Mouse (Mus musculus): ENCODE data around the gene Phrf1. TPM values are rescaled to one million over a fixed set of nuclear protein-coding genes. Genes with fewer than 3 reads are reported as not detected.
"Not testable (repeated sequence)": the region's sequence is repeated elsewhere in the genome, so short reads cannot be mapped to it uniquely, and the experiment has no call there.

The Phrf1 gene
- total RNA-seq, 4 experiments from 2014 or later = 26.2 to 38.2 (median 31.9) TPM

DNA sequence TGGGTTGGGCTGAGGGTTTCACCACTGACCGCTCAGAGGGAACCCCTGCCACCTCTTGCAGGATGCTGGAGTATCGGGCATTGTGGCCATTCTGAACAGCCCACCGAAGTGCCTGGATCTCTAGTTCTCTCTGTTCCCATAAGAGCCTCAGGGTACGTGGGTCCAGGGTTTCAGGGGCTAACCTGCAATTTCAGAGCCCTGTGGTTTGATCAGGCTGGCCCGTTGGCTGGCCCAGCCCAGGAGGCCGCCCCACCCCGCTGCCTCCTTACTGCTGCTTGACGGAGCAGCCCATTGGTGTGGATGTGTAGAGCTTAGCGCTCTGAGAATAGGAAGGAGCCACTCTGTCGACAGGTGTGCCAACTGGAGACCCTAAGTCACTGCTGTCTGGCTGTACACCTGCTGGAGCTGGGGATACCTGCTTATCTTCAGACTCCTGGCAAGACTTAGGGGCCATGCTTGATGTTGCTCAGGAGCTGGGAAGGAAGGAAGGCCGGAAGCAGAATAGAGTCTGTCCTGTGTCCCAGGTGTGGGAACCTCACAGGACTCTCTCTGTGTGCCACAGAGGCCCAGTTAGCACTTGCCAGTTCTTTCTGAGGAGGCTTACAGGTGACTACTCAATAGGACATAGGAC is 14.9 kb upstream of the Phrf1 start, which contains the start of gene Lmntd2:
Lmntd2 (minus strand) TSS at position 476 of the 631 bp plus-strand sequence.
- no peak for DNase-seq (ENCODE audit: low spot score)

DNA sequence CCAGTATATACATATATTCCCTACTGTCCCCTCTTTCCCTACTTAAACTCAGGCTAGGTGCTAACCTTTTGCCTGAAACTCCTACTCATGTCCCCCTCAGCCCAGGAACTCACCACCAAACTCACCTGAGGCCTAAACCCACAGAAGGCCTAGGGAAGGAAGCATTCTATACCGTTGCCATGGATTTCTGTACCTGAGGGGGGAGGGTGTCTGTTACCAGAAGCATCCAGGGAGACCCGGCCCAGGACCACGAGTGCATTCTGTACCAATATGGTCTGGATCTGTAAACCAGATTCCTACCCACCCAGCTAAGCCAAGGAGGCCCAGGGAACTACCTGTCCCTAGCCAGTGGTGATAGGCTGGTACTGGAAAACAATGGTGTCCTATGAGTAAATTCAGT is 14.3 kb upstream of the Phrf1 start:
- no peak for DNase-seq (ENCODE audit: low spot score)

- DNase-seq (ENCODE audit: low spot score) = peak; percentile 70
These were observed 13.3 kb upstream of the Phrf1 start, which contains the start of gene Rassf7 for GRCm38 (mm10) chr7:141215101-141215879. Rassf7 (plus strand) TSS chr7:141215860.

- DNase-seq (ENCODE audit: low spot score) = no peak
These were observed 12.5 kb upstream of the Phrf1 start for GRCm38 (mm10) chr7:141215880-141216733.

- no peak for DNase-seq (ENCODE audit: low spot score)
These were observed 11.7 kb upstream of the Phrf1 start for GRCm38 (mm10) chr7:141216894-141217293.

- DNase-seq (ENCODE audit: low spot score) = no peak
These were observed 11.1 kb upstream of the Phrf1 start for GRCm38 (mm10) chr7:141217343-141218013.

- no peak for DNase-seq (ENCODE audit: low spot score)
These were observed 10.4 kb upstream of the Phrf1 start for GRCm38 (mm10) chr7:141218141-141218540.

GRCm38 (mm10) chr7:141218557-141219133 is 9.9 kb upstream of the Phrf1 start:
- DNase-seq (ENCODE audit: low spot score) = no peak

GRCm38 (mm10) chr7:141219558-141220099 is 9.0 kb upstream of the Phrf1 start:
- DNase-seq (ENCODE audit: low spot score) = no peak

DNA sequence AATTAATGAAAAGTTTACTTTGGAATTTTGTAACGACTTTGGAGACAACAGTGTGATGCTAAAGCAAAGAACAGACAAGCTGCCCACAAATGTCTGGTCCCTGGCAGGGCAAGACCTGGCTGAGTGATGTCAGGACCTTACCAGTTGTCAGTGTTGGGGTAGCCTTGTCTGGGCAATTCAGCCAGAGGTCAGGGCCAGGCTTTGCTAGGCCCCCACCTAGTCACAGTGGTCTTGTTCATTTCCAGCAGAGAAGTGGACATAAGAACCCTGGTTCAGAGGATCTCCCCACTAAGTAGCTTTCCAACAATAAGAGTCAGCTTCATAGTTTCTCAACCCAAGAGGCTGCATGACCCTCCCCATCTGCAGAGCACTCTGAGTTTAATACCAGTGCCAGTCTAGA is 8.2 kb upstream of the Phrf1 start:
- DNase-seq (ENCODE audit: low spot score) = no peak

GRCm38 (mm10) chr7:141221249-141222125 is 7.1 kb upstream of the Phrf1 start:
- peak; percentile 93 for DNase-seq (ENCODE audit: low spot score)

GRCm38 (mm10) chr7:141222126-141222467 is 6.5 kb upstream of the Phrf1 start:
- no peak for DNase-seq (ENCODE audit: low spot score)

- DNase-seq (ENCODE audit: low spot score) = no peak
These were observed 5.8 kb upstream of the Phrf1 start for GRCm38 (mm10) chr7:141222696-141223215.

DNA sequence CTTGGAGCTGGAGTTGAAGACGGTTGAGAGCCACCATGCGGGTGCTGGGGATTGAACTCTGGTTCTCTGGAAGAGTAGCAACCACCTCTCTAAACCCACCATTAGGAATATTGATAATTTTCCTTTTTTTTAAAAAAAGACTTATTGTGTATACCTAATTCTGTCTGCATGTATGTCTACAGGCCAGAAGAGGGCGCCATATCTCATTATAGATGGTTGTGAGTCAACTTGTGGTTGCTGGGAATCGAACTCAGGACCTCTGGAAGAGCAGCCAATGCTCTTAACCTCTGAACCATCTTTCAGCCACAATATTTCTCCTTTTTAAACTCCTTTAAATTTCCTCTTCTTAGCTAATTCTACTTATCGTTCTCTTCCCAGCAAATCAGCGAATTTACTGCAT is 2.0 kb upstream of the Phrf1 start:
- no peak for DNase-seq (ENCODE audit: low spot score)

DNA sequence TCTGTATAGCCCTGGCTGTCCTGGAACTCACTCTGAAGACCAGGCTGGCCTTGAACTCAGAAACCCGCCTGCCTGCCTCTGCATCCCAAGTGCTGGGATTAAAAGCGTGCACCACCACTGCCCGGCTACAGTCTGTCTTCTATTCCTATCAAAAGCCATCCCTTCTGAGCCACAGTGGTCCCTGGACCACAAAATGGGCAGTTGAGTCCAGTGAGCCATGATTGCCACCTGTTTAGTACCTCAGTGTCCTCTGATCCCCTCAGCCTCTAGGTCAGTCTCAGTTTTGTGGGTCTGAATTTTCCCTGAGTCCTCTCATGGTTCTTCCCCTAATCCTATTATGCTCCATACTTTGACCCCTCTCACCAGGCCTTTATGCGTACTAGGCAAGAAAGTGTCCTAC is 788 bp upstream of the Phrf1 start:
- DNase-seq (ENCODE audit: low spot score) = no peak

DNA sequence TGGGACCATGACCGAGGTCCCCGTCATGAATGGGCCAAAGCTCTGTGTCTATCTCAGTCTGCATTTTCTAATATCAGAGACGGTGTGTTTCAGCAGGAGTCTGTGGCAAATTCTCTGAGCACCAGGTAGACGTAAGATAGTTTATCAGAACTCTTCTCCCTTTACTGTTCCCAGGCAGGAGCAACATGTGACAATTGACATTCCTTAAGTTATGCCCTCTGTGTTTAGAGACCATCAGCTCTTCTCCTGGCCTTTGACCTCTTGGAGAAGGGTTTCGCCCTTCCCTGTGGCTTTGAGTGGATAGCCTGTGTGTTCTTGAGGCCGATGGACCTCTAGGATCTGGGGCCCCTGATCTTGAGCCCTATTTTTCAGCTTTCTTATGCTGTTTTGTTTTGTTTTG is 1.1 kb downstream of the Phrf1 start:
- no peak for DNase-seq (ENCODE audit: low spot score)

GRCm38 (mm10) chr7:141230570-141230969 is 2.0 kb downstream of the Phrf1 start:
- DNase-seq (ENCODE audit: low spot score) = no peak

DNA sequence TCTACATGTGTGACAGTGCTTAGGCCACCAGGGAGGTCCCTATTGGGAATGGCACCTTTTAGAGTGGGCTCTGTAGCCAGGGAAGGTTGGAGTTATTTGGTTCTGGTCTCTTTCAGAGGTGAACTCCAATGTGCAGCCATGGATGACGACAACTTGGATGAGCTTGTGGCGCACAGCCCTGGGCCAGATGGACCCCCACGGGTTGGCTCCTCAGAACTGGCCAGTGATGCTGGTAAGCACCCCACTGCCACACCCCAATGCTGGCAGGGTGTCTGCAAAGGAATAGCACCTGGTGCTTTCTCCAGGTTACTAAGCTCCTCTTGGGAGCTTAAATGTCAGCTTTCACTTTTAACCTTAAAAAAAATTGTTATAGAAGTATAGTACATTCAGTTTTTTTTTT is 2.5 kb downstream of the Phrf1 start:
- DNase-seq (ENCODE audit: low spot score) = no peak

- no peak for DNase-seq (ENCODE audit: low spot score)
These were observed 3.0 kb downstream of the Phrf1 start for GRCm38 (mm10) chr7:141231551-141231950.

GRCm38 (mm10) chr7:141250486-141250885 is 21.9 kb downstream of the Phrf1 start:
- DNase-seq (ENCODE audit: low spot score) = not testable (repeated sequence)
